Mouse (Mus musculus): ENCODE results near the gene Cebpe.

The Cebpe gene

GRCm38 (mm10) chr14:54720654-54721350 is 8.8 kb upstream of the Cebpe start:
- DNase-seq = no peak

- no peak for DNase-seq
Measured at GRCm38 (mm10) chr14:54720041-54720440, 8.1 kb upstream of the Cebpe start.

GRCm38 (mm10) chr14:54715402-54715801 is 3.4 kb upstream of the Cebpe start:
- no peak for DNase-seq

DNA sequence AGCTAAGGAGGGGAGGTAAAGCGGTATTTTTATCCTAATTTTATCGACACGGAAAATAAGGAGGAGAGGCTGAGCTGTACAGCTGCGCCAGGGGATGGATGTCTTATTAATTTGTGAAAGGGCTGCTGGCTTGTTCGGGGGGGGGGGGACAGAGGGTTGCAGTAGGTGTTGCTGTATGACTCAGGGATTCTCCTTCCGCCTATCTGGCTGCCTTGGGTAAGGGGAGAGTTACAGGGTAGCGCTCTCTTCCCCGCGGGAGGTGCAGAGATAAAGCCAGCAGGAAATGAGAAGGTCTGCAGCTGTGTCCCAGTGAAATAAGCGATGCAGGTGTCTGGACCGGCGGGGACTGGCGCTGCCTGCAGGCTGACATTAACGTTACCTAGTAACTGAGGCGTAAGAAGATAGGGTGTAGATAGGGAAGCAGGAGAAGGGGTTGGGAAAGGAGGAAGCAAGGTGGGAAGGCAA is 2.7 kb upstream of the Cebpe start:
- no peak for DNase-seq

DNA sequence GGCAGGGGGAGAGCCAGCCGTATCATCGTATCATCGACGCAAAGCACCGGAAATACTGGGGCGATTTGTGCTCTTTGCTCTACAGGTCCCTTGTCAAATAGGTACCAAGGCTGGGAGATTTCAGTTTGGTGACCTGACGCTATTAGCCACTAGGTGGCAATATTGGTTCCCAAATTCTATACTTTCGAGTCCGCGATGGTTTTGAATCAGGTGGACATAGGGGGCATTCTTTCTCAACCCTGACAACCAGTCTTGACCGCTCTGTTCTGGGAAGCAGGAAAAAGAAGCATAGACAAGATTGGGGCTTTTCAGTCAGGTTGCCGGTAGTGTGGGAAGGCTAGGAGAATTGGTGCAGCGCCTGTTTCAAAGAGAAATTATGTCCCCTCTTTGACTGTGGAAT is 2.1 kb upstream of the Cebpe start:
- DNase-seq = peak; percentile 62 to 71

- DNase-seq = peak; percentile 27 to 40
Measured at GRCm38 (mm10) chr14:54712861-54713260, 887 bp upstream of the Cebpe start.

DNA sequence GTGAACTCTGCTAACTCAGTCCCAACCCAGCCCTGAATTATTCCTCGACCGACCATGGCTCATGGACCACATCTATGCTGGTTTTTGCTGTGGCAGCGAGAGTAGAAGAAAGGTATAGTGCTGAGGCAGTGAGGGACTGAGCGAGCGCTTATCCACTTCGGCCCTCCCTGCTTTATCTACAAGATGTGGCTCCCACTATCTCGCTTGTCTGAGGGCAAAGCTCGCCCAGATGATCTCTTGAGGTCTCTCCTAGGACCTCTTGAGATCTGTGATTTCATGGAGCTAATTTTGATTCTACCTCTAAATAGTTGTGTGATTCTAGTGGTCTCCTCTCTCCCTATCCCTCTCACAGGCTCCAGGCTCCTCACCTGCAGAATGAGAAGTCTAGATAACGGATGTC is 2.9 kb downstream of the Cebpe start:
- DNase-seq = no peak

DNA sequence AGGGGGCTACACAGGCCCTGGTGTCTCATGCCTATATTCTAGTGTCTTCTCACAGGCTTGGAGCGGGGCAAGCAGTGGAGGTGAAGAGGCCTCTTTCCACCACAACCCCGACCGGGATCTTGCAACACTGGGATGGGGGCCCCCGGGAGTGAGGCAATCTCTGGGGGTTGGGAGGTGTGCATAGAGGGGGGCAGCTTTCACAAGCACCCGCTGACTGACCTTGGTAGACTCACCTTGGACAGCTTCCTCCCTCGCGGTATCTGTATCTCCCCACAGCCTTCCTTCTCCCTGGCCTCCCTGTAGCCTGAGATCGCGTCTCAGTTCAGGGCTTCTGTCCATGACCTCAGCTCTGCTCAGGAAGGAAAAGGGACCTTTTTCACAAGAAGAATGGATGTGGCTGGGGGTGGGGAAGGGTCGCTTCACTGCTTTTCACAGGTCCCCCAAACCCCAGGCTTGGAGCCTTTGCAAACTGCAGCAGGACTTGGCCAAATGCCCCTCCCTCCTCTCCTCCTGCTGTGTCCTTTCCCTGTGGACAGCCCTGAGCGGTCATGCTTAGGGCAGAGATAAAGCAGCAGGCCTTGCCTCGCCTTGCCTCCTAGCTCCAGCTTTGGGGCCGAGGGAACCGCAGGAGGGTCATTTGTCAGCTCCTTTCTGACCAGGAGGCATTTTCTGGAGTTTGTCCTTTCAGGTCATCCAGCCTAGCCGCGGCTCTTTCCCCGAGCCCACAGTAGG is 5.2 kb downstream of the Cebpe start:
- no peak for DNase-seq

- no peak for DNase-seq
Measured at GRCm38 (mm10) chr14:54705844-54706243, 6.1 kb downstream of the Cebpe start.

- no peak for DNase-seq
Measured at GRCm38 (mm10) chr14:54703207-54703606, 8.8 kb downstream of the Cebpe start.

- DNase-seq = peak; percentile 76 to 85
Measured at GRCm38 (mm10) chr14:54701298-54701697, 10.7 kb downstream of the Cebpe start.

DNA sequence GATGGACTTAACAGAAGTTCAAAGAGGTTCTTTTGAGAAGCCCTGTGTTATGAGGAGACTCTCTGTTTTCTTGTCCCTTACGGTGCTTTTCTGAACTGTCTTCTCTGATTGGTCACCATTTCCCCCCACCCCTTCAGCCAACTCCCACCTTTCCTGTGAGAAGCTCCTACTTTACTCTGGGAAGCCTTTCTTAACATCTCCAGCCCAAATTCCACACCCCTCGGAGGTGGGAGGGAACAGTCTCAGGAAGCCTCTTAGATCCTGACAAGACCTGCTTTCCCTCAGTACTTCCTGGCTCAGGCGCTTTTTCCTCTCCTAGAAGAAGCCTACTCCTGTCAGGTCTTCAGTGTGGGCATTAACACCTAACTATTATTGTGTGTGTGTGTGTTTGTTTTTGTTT is 12.4 kb downstream of the Cebpe start:
- DNase-seq = no peak

DNA sequence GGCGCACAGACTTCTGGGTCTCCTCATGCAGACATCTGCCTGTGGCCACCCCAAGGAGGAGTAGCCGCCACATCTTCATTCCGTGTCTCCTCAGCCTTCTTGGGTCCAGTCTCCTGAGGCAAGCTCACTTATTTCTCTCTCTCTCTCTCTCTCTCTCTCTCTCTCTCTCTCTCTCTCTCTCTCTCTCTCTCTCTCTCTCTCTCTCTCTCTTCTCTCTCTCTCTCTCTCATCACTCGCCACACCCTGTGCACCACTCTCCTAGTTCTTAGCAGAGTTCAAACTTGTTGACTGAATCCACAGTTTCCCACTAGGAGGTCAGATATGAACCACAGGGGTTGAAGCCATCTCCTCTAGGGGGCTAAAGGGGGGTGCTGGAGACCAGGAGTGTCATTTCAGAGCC is 13.2 kb downstream of the Cebpe start, which contains the start of gene Gm29776:
Gene Gm29776 (minus strand): TSS at position 101 of the 400 bp plus-strand sequence.
- DNase-seq = no peak

DNA sequence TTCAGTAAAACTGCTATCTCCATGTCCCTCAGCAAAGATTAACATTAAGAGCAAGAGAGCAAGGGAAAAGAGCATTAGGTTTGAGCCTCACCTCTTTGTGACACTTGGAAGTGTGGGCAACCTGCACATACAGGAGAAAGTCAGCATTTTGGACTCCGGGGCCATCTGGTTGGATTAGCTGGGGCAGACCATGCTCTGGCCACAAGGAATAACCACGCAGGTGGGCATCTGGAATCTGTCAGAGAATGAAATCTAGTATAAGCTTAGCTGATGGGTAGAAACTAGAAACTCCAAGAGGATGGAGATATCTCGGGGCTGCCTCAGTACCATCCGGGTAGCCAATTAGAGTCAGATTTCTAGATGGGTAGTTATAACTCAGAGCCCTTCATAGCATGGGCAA is 15.2 kb downstream of the Cebpe start:
- no peak for DNase-seq

DNA sequence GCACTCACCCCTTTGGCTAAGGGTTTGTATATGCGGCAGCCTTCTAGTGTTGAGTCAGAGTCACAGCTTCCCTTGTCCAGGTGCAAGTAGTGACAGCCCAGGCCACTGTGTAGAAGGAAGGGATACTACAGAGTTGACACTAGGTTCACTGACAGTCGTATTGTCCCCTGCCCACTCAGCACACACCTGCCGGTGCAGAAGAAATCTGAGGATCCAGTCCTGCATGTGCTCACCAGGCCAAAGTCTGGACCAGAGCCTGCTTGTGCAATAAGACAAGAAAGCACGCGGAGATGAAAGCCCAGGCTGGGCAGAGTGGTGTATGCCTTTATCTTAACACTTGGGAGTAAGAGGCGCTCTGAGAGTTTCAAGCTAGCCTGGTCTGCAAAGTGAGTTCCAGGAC is 16.9 kb downstream of the Cebpe start:
- DNase-seq = no peak

DNA sequence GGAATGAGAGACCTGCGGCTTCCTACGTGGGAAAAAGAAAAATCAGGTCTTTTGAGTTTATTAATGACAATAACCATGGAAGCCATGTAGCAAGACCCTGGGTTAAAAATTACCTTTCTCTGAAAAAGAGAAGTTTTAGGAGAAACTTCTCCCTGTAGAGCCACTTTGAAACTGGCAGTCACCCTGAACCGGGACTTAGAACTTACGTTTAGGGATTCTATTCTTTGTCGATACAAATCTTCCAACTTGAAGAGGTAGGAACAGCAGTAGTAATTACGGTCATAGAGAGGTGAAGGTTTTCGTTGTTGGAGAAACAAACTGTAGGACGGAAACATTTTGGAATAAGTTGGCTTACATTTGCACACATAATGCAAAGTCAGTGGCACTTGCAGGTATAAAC is 24.7 kb downstream of the Cebpe start:
- no peak for DNase-seq

DNA sequence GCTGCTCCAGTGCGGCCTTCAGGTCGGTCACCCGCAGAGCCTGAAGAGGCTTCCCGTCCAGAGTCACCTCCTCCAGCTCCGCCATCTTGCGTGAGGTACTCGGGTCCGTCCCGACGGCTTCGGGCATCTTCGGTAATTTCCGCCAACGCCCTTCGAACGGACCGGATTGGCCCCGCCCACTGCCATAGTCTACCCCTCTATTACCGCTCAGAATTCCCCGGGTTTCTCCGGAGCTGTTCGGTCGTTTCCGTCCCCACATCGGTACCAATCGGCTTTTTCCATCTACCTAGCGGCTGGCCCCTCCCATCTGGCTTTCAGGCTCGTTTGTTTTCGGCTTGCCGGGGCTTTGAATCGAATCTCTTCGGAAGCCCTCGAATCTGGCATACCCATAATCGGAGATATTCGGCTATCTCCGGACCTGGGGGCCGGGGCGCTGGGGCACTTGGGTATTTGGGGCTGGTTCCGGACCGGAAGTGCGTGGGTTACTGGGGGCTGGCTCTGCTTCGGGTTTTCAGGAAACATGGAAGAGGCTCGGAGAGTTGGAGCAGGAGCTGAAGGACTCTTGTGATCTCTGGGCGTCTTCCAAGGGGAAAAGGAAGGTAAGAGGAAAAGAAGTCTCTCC is 25.3 kb downstream of the Cebpe start, which contains the start of gene Acin1:
Gene Acin1 (minus strand): TSS at position 410 of the 622 bp plus-strand sequence.
- peak; percentile 100 for DNase-seq

DNA sequence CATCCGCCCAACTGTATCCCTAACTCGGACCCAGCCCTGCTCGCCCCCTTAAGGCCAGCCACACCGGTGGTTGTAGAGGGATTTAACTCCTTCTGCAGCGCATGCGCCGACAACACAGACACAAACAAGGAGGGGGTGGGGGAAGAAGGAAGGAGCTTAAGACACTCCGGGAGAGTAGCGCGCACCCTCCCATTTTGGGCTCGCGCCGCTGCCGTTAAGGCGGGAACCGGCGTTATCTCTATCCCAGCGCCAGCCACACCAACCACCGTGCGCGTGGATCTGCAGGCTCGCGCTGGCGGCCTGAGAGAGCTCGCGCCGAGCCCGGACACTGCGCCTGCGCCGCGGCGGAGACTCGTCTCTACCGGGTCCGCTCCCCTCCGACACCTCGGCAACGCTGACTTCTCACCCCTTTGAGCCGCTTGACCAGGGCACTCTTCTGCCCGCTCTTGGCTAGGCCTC is 25.9 kb downstream of the Cebpe start, which contains the start of gene 1700123O20Rik:
Gene 1700123O20Rik (plus strand): TSS at position 154 of the 459 bp plus-strand sequence.
- peak in 1 of 2 experiments; percentile 80 for DNase-seq

DNA sequence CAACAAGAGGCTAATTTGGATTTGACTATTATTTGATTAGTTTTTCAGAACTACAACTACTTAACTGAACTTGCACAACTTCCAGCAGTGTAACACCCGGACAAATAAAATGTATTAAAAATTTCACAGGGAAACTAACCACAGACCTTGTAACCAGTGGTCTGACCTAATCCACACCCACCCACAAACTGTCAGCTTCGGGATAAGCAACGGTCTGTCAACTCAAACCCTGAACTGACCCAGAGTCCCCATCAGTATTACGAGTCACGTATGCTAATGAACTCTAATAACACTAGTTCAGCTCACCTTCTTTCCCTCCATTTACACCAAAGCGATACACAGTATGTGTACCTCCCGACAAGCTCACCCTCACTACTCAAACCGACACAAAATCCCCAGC is 26.5 kb downstream of the Cebpe start:
- DNase-seq = no peak

- DNase-seq = no peak
Measured at GRCm38 (mm10) chr14:54682396-54682795, 29.6 kb downstream of the Cebpe start.

GRCm38 (mm10) chr14:54678657-54679304 is 33.2 kb downstream of the Cebpe start:
- DNase-seq = no peak

- no peak for DNase-seq
Measured at GRCm38 (mm10) chr14:54676290-54676689, 35.7 kb downstream of the Cebpe start.

DNA sequence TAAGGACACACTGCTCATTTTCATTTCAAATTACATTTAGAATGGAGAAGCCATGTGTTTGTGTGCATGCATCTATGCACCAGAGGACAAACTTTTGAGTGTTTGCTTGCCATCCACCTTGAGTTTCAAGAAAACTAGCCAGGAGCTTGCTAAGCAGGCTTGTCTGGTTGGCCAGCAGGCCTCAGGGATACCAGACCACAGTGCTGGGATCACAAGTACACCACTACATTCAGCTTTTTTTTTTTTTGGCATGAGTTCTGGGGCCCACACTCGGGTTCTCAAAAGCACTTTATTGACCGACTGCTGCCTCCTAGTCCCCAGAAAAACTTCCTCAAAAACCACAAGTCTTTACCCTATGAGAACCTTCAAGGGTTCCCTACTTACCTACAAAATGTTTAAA is 37.7 kb downstream of the Cebpe start:
- DNase-seq = peak; percentile 56 to 69

Data from lung, adult 18-20 months (tissue).